Mouse (Mus musculus): ENCODE results near the gene Nlgn1. TPM values are rescaled to one million over a fixed set of nuclear protein-coding genes. Genes with fewer than 3 reads are reported as not detected.

Gene Nlgn1
- polyA plus RNA-seq, 2 experiments: not detected

DNA sequence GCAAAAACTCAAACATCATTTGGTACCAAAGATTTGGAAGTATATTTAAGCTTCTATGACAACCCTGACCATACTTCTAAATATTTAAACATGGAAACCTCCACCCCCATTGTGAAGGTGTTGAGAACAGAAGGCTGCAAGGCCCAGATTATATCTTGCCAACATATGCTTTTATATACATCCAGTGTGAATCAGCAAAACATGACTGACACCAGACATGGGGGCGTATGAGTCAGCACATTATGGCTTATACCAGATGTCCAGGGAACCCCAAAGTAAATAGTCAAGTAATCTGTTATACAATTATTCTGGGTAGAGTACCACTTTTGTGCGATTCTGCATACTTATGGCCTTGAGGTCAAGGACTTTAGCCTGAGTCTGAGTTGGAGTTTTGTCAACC is 102.3 kb downstream of the Nlgn1 start:
- H3K27me3 ChIP-seq (ENCODE audit: control insufficient read depth, insufficient read depth, low read length): no peaks in the 10 kb centered on the region
- no peak for DNase-seq (ENCODE audit: low read depth in 3 of 3, low spot score in 3 of 3)

DNA sequence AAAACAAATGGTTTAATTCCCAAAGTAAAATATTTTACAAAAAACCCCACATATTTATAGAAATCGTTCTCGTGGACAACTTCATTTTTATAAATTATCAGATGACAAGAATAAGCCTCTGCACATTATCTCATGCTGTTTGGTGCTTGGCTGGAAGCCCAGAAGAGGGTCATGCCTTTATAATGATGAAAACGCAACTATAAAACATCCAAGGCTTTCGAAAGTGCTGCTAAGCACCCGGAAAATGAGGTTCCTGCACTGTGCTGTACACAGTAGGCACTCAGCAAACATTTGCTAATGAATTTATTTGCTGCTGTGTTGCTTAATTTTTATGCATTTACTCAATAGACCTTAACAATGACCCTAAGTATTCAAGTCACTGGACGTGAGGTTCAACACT is 103.4 kb downstream of the Nlgn1 start:
- ATAC-seq (ENCODE audit: insufficient read depth): no peak
- no peak overlapping the region for H3K4me3 ChIP-seq (ENCODE audit: insufficient read depth in 1 of 2, low read depth in 2 of 2, low read length in 2 of 2)

More for the DNA sequence above, 102.3 kb downstream of the Nlgn1 start:
- Histone ChIP-seq H3K9me3 (ENCODE audit: control insufficient read depth, low read length) (no peaks in the 10 kb centered on the region), H3K4me2 (ENCODE audit: low read depth) (no peak overlapping the region), H3K27ac (no peak overlapping the region), H3K9ac (replicated peaks) (no peak overlapping the region), H3K36me3 (replicated peaks; ENCODE audit: control insufficient read depth, insufficient read depth, low read depth) (no peaks in the 10 kb centered on the region), H3K4me3 (ENCODE audit: insufficient read depth in 1 of 2, low read depth in 2 of 2, low read length in 2 of 2) (no peak overlapping the region), H3K4me1 (replicated peaks; ENCODE audit: control insufficient read depth in 2 of 2, insufficient read depth in 2 of 2, low read length in 1 of 2) (no peaks in the 10 kb centered on the region)
- no peak for ATAC-seq (ENCODE audit: insufficient read depth)
- WGBS (ENCODE audit: insufficient replicate concordance): 58% methylated on average over 2 of the region's 2 CpGs
- TF ChIP-seq EP300 (IDR thresholded peaks at IDR 0.05; ENCODE audit: low read depth) (no peak), CTCF (IDR thresholded peaks at IDR 0.05; ENCODE audit: low read depth) (no peak)

DNA sequence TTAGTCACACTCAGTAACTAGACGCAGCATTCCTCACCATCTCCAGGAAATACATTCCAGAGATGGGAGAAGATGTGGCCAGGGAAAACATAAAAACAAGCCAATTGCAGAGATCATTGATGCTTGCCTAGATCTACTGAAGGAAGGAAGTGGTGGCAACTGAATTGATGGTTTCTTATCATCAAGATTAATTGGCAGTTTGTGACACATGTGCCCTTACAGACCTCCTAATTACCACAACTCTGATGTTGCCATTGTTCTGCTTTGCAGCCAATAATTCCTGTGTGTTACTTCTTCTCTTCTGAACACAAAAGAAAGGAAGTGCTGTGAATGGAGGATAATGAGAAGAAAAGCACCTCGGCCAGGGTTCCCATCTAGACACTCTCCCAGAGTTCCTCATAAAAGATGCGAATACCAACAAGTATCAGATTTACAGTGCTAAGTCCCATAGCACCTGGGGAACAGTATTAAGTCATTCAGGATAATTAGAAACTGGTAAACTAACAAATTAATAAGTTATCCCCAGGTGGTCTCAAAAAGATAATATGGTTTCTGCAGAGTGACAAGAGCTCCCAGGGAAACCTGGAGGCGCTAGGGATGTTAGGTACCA is 104.0 kb downstream of the Nlgn1 start:
- Histone ChIP-seq H3K27ac (no peak overlapping the region), H3K36me3 (replicated peaks; ENCODE audit: control insufficient read depth, insufficient read depth, low read depth) (no peaks in the 10 kb centered on the region), H3K4me2 (ENCODE audit: low read depth) (no peak overlapping the region), H3K27me3 (ENCODE audit: control insufficient read depth, insufficient read depth, low read length) (no peaks in the 10 kb centered on the region), H3K9me3 (ENCODE audit: control insufficient read depth, low read length) (no peaks in the 10 kb centered on the region), H3K4me1 (replicated peaks; ENCODE audit: control insufficient read depth in 2 of 2, insufficient read depth in 2 of 2, low read length in 1 of 2) (no peaks in the 10 kb centered on the region), H3K4me3 (ENCODE audit: insufficient read depth in 1 of 2, low read depth in 2 of 2, low read length in 2 of 2) (no peak overlapping the region), H3K9ac (replicated peaks) (no peak overlapping the region)
- TF ChIP-seq EP300 (IDR thresholded peaks at IDR 0.05; ENCODE audit: low read depth) (no peak), CTCF (IDR thresholded peaks at IDR 0.05; ENCODE audit: low read depth) (no peak)
- DNase-seq (ENCODE audit: low read depth in 3 of 3, low spot score in 3 of 3): no peak
- WGBS (ENCODE audit: insufficient replicate concordance): 29% methylated on average over 4 of the region's 4 CpGs
- no peak for ATAC-seq (ENCODE audit: insufficient read depth)

More for the DNA sequence above, 103.4 kb downstream of the Nlgn1 start:
- Histone ChIP-seq H3K36me3 (replicated peaks; ENCODE audit: control insufficient read depth, insufficient read depth, low read depth) (no peaks in the 10 kb centered on the region), H3K27ac (no peak overlapping the region), H3K9me3 (ENCODE audit: control insufficient read depth, low read length) (no peaks in the 10 kb centered on the region), H3K27me3 (ENCODE audit: control insufficient read depth, insufficient read depth, low read length) (no peaks in the 10 kb centered on the region), H3K9ac (replicated peaks) (no peak overlapping the region), H3K4me2 (ENCODE audit: low read depth) (no peak overlapping the region), H3K4me1 (replicated peaks; ENCODE audit: control insufficient read depth in 2 of 2, insufficient read depth in 2 of 2, low read length in 1 of 2) (no peaks in the 10 kb centered on the region)
- DNase-seq (ENCODE audit: low read depth in 3 of 3, low spot score in 3 of 3): no peak
- no peak for TF ChIP-seq CTCF (IDR thresholded peaks at IDR 0.05; ENCODE audit: low read depth)
- TF ChIP-seq EP300 (IDR thresholded peaks at IDR 0.05; ENCODE audit: low read depth): no peak
- WGBS (ENCODE audit: insufficient replicate concordance): 47% methylated on average over 6 of the region's 6 CpGs

DNA sequence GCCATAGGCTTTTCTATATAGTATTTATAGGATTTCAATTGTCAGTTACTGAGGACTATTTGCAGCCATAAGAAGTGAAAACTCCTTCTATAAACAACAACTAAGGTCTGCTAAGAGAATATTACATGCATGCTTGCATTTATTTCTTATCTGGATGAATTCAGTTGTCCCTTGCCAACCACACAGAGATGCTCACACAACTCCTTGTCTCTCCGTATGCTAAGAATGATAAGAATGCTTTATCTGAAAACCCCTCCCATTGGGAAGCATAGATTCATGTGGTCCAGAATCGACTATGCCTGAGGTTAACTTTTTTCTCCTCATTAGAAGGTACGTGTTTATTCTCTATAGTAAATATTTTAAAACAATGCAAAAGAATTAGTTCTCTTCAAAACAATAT is 108.8 kb downstream of the Nlgn1 start:
- Histone ChIP-seq H3K9me3 (ENCODE audit: control insufficient read depth, low read length) (no peaks in the 10 kb centered on the region), H3K27ac (no peak overlapping the region), H3K9ac (replicated peaks) (no peak overlapping the region), H3K4me2 (ENCODE audit: low read depth) (no peak overlapping the region), H3K36me3 (replicated peaks; ENCODE audit: control insufficient read depth, insufficient read depth, low read depth) (no peaks in the 10 kb centered on the region), H3K27me3 (ENCODE audit: control insufficient read depth, insufficient read depth, low read length) (no peaks in the 10 kb centered on the region), H3K4me3 (ENCODE audit: insufficient read depth in 1 of 2, low read depth in 2 of 2, low read length in 2 of 2) (no peak overlapping the region), H3K4me1 (replicated peaks; ENCODE audit: control insufficient read depth in 2 of 2, insufficient read depth in 2 of 2, low read length in 1 of 2) (no peaks in the 10 kb centered on the region)
- 46% methylated on average over 3 of the region's 3 CpGs for WGBS (ENCODE audit: insufficient replicate concordance)
- ATAC-seq (ENCODE audit: insufficient read depth) (no peak), DNase-seq (ENCODE audit: low read depth in 3 of 3, low spot score in 3 of 3) (no peak)
- TF ChIP-seq CTCF (IDR thresholded peaks at IDR 0.05; ENCODE audit: low read depth): no peak
- TF ChIP-seq EP300 (IDR thresholded peaks at IDR 0.05; ENCODE audit: low read depth): no peak

DNA sequence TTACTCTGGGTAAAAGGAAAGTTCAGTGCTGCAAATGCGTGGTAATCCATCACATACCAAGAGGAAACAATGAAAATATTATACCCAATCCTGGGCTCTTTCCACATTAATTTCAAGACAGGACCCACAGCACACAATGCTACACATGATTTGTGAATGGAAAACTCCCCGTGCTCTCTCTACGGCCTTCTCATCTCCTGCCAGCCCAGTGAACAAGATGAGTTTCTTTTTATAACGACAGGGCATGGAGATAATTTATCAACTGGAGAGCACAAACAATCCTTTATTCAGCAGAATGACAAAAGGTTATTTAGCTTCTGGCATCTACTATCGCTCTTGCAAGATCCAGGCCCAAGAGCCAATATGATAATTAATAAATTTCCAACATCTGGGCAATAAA is 116.0 kb downstream of the Nlgn1 start:
- ATAC-seq (ENCODE audit: insufficient read depth) (no peak), DNase-seq (ENCODE audit: low read depth in 3 of 3, low spot score in 3 of 3) (no peak)
- Histone ChIP-seq H3K9me3 (ENCODE audit: control insufficient read depth, low read length) (no peaks in the 10 kb centered on the region), H3K27ac (no peak overlapping the region), H3K4me1 (replicated peaks; ENCODE audit: control insufficient read depth in 2 of 2, insufficient read depth in 2 of 2, low read length in 1 of 2) (no peaks in the 10 kb centered on the region), H3K4me2 (ENCODE audit: low read depth) (no peak overlapping the region), H3K9ac (replicated peaks) (no peak overlapping the region), H3K27me3 (ENCODE audit: control insufficient read depth, insufficient read depth, low read length) (no peaks in the 10 kb centered on the region), H3K36me3 (replicated peaks; ENCODE audit: control insufficient read depth, insufficient read depth, low read depth) (no peaks in the 10 kb centered on the region), H3K4me3 (ENCODE audit: insufficient read depth in 1 of 2, low read depth in 2 of 2, low read length in 2 of 2) (no peak overlapping the region)
- WGBS (ENCODE audit: insufficient replicate concordance): 61% methylated on average over 5 of the region's 5 CpGs
- TF ChIP-seq EP300 (IDR thresholded peaks at IDR 0.05; ENCODE audit: low read depth): no peak
- no peak for TF ChIP-seq CTCF (IDR thresholded peaks at IDR 0.05; ENCODE audit: low read depth)

Measured in liver, embryonic 14.5 days (tissue).